Mouse (Mus musculus) regulatory T cell (primary cell): ENCODE data around the gene Plekhf1.

Source experiments
- in situ Hi-C: fragments of 300-600 bp; cut with MboI, MseI; formaldehyde crosslinking; loops from one replicate; pipeline ENCODE4 v1.15.1; 2025; ENCODE audit warnings: high pct_unique_total_duplicates

Gene Plekhf1

DNA sequence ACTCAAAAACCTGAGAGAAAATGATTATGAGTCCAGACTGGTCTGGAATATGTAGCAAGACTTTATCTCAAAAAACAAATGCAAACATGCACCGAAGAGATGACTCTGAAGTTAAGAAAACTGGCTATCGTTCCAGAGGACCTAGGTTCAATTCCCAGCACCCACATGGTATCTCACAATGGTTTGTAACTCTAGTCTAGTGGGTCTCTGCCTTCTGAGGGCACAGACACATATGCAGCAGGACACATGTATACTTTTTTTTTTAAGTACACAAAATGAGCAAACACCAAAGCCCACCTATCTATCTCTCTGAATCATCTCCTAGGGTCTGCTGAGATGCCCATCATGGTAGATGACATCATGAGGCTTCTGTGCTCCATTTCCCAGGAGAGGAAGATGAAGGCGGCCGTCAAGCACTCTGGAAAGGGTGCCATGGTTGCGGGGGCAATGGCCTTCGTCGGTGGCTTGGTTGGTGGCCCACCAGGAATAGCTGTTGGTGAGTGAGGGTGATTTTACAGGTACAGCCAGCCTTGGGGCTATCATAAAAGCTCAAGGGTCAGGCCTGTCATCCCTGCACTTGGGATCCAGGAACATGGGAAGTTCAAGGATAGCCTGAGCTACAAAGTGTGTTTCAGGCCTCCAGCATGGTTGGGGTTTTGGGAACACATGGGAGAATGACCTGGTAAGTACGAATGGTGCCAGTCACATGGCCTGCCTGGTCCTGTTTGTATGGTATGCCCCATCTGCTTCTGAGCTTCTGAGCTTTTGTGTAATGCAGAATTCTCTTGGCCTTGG, 39.3 kb downstream of the Plekhf1 start:
- in situ Hi-C loops, result no loop called here

GRCm38 (mm10) chr7:38187796-38188195, 40.0 kb downstream of the Plekhf1 start:
- in situ Hi-C loops, result no loop called here

GRCm38 (mm10) chr7:38186861-38187260, 41.0 kb downstream of the Plekhf1 start:
- in situ Hi-C loops, result no loop called here

DNA sequence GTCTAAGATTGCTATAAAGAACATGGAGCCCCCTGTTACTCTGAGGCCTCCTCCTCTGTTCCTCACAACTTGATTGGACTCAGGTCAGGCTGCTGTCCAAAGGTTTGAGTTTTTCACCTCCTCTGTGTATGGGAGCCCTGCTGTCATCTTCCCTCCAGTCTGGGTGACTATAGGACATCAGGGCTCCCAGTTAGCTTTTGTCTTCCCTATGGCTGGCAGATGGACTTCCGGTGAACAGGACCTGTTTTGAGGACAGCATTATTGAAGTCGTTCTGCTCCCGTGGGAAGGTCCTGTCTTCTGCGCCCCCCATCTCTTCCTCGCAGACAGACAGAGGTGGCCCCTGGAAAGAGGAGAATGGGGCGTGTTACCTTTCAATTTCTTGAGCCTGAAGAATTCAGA, 43.0 kb downstream of the Plekhf1 start:
- in situ Hi-C loops, result loop anchor here (5.0 kb wide), 1 partner anchor 83 kb away; no protein-coding TSS in a partner anchor

GRCm38 (mm10) chr7:38184418-38184745, 43.4 kb downstream of the Plekhf1 start:
- in situ Hi-C loops, result loop anchor here (5.0 kb wide), 1 partner anchor 83 kb away; no protein-coding TSS in a partner anchor

- in situ Hi-C loops, result loop anchor here (5.0 kb wide), 1 partner anchor 83 kb away; no protein-coding TSS in a partner anchor
Measured at GRCm38 (mm10) chr7:38183709-38184417, 44.0 kb downstream of the Plekhf1 start.

GRCm38 (mm10) chr7:38182962-38183687, 44.7 kb downstream of the Plekhf1 start, which contains the start of gene 1600014C10Rik:
Gene 1600014C10Rik (plus strand): TSS chr7:38183217.
- in situ Hi-C loops, result loop anchor here (5.0 kb wide), 1 partner anchor 84 kb away; no protein-coding TSS in a partner anchor

GRCm38 (mm10) chr7:38182596-38182961, 45.2 kb downstream of the Plekhf1 start:
- in situ Hi-C loops, result loop anchor here (5.0 kb wide), 1 partner anchor 85 kb away; no protein-coding TSS in a partner anchor

DNA sequence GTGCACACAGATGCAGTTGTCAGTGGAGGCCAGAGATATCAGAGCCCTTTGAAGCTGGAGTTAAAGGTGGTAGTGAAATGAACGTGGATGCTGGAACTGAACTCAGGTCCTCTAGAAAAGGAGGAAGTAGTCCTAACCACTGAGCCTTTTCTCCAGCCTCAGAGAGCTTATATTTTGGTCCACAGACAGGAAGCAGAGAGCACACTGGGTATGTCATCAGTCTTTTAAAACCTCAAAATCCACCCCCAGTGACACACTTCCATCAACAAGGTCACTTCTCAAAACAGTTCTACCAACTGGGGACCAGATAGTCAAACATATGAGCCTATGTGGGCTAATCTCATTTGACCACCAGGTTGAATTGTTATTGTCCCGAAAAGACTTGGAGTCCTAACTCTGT, 46.5 kb downstream of the Plekhf1 start:
- in situ Hi-C loops, result loop anchor here (5.0 kb wide), 1 partner anchor 86 kb away; no protein-coding TSS in a partner anchor

GRCm38 (mm10) chr7:38179896-38180295, 47.9 kb downstream of the Plekhf1 start:
- in situ Hi-C loops, result loop anchor here (5.0 kb wide), 1 partner anchor 87 kb away; no protein-coding TSS in a partner anchor

- in situ Hi-C loops, result no loop called here
Measured at GRCm38 (mm10) chr7:38176056-38176455, 51.8 kb downstream of the Plekhf1 start.

DNA sequence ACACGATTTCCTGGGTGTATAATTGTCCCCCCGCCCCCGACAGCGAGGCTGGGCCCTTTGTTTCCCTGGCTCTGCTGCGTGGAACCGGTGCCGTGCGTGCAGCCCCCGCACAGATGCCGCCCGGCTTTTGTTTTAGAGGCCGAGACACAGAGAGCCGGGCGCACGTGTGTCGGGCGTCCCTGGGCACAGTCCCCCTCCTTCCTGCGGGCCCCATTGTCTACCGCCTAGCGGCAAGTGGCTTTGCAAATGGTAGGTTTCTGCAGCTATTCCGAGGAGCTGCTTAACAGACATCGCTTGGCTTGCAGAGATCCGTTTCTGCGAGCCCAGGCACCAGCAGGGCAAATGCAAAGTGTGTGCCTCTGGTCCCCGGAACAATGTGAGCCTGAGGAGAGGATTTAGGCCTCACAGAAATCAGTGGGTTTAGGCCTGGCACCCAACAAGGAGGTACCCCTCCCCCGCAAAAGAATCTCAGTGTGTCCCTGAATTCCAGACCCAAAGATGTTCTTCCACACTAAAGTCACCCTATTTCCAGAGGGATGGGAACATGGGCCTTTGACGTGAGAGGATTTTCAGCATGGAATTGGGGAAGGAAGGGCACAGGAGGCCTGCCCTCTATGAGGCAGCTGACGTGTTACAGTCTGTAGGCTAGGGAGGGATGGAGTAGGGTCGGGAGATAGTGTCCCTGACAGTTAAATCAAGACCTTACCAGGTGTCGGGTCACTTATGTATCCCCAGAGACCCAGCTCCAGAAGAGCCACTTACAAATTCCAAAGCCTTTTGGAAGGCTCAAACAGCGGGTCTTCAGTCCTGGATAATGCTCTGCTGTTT, 53.3 kb downstream of the Plekhf1 start:
- in situ Hi-C loops, result no loop called here

GRCm38 (mm10) chr7:38173871-38174270, 53.9 kb downstream of the Plekhf1 start:
- in situ Hi-C loops, result no loop called here

- in situ Hi-C loops, result no loop called here
Measured at GRCm38 (mm10) chr7:38167724-38168141, 60.1 kb downstream of the Plekhf1 start.
